Mouse (Mus musculus) urinary bladder, adult 18-20 months (tissue): ENCODE data around the gene Nadk.
A peak's percentile ranks its signal among the peaks of the same experiment; 100 is the strongest.
"Not testable (repeated sequence)": the region's sequence is repeated elsewhere in the genome, so short reads cannot be mapped to it uniquely, and the experiment has no call there.

Experiments used
- DNase-seq, 2 experiments: peaks; one replicate each; pipeline ENCODE4 v3.0.0; 2022; ENCODE audit warnings: low spot score in 2 of 2, mixed read lengths in 2 of 2

Nadk gene

GRCm38 (mm10) chr4:155569818-155570217 lies 7.6 kb downstream of the Nadk start:
- no peak for DNase-seq

- not testable (repeated sequence) for DNase-seq
Observed at GRCm38 (mm10) chr4:155570315-155570714, 8.1 kb downstream of the Nadk start.

- DNase-seq = no peak
Observed at GRCm38 (mm10) chr4:155571442-155571841, 9.3 kb downstream of the Nadk start.

GRCm38 (mm10) chr4:155573155-155573554 lies 11.0 kb downstream of the Nadk start:
- DNase-seq = no peak

GRCm38 (mm10) chr4:155573876-155574275 lies 11.7 kb downstream of the Nadk start:
- DNase-seq = no peak

GRCm38 (mm10) chr4:155574931-155575330 lies 12.8 kb downstream of the Nadk start:
- no peak for DNase-seq

- DNase-seq = no peak
Observed at GRCm38 (mm10) chr4:155575521-155575920, 13.3 kb downstream of the Nadk start.

GRCm38 (mm10) chr4:155577132-155577531 lies 15.0 kb downstream of the Nadk start:
- DNase-seq = no peak

- DNase-seq = no peak
Observed at GRCm38 (mm10) chr4:155577741-155578140, 15.6 kb downstream of the Nadk start.

- DNase-seq = peak in 1 of 2 experiments; percentile 57
Observed at GRCm38 (mm10) chr4:155578336-155579125, 16.4 kb downstream of the Nadk start.

GRCm38 (mm10) chr4:155580420-155580819 lies 18.2 kb downstream of the Nadk start:
- no peak for DNase-seq

GRCm38 (mm10) chr4:155582279-155582905 lies 20.2 kb downstream of the Nadk start:
- peak; percentile 65 to 71 for DNase-seq

GRCm38 (mm10) chr4:155589356-155589755 lies 27.2 kb downstream of the Nadk start:
- DNase-seq = no peak

- DNase-seq = no peak
Observed at GRCm38 (mm10) chr4:155591012-155591719, 29.0 kb downstream of the Nadk start.

GRCm38 (mm10) chr4:155593780-155594179 lies 31.6 kb downstream of the Nadk start:
- no peak for DNase-seq

- no peak for DNase-seq
Observed at GRCm38 (mm10) chr4:155595777-155596176, 33.6 kb downstream of the Nadk start.

GRCm38 (mm10) chr4:155596606-155597005 lies 34.4 kb downstream of the Nadk start:
- DNase-seq = no peak

GRCm38 (mm10) chr4:155598536-155598935 lies 36.4 kb downstream of the Nadk start:
- no peak for DNase-seq

GRCm38 (mm10) chr4:155599901-155600825 lies 38.0 kb downstream of the Nadk start:
- DNase-seq = no peak

- DNase-seq = peak; percentile 86 to 98
Observed at GRCm38 (mm10) chr4:155601091-155601996, 39.2 kb downstream of the Nadk start, which contains the start of gene Slc35e2. Slc35e2 (plus strand) TSS chr4:155601416.
